Mouse (Mus musculus): Measurements from ENCODE around the gene Sema3a.

DNA sequence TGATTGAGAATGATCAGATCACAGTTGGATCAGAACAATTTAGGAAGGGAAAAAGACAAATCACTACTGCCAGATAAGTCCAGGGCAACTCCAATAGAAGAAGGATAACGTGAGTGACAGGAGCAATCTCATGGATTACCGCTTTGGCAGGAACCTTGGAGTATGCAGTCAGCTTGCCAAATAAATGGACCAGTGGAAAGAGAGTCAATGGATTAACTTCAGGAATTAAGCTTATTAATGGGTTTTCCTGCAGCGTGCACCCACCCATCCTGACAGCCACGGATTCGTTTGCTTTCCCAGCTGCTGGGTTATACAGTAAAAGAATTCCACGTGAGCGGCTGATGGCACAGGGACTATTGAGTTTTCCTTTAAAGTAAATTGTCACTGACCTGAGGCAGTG lies 343.6 kb downstream of the Sema3a start:
- no peak for TF ChIP-seq TAL1 (IDR thresholded peaks at IDR 0.05; ENCODE audit: low read length)
- TF ChIP-seq GATA1 (IDR thresholded peaks at IDR 0.05; ENCODE audit: low read length) = no peak
